ENCODE assay signal across 30 mouse cellular contexts in the genomic region with DNA sequence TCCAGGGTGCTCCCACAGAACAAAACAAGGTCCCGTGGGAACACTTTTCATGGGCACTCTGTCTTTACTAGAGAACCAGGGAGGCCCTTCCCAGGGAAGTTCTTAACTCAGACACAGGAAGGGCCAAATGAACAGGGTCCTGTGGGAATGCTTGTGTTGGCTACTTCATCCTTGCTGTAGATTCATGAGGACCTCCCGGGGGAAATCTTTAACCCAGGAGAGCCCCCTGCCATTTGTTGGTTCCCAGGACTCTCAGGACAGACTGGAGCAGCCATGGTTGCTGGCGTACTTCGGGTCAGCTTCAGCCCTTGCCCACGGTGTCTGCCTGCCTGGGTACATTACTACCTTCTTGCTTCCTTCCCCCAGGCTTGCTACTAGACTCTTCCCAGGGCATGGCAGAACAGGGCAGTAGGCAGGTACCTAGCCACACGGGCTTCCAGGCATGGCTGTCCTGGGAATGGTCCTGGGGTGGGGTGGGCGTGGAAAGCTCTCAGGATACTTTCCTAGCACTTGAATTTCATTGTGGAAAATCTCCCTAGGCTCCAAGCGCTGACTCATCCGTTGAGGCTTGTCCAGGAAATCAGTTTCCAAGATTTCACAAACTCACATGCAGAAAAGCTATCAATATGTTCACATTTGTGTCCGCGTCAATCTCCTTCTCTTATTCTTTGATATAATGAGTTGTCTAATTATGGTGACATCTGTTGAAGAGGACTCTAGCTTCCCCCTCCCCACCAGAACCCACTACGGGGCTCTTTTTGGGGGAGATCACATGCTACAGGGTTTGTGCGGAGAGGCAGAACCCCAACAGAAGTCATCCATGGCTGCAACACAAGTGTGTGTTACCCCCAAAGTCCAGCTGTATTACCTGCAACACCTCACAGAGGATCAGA.
A peak's percentile ranks its signal among the peaks of the same experiment; 100 is the strongest.
DNase-seq lines count a peak whose midpoint lies in the region; ATAC-seq lines count a peak whose summit lies in the region.
"Had no signal": no experiment of that assay in that cellular context is flagged by ENCODE, and none has a peak within 500 bp of the region (broad histone marks: within the 10 kb centered on the region; RNA-seq: fewer than 3 reads in every experiment).

No protein-coding gene starts in this region.

- peak; percentile 38 to 62 for DNase-seq in heart, adult 18-20 months
- DNase-seq in heart, postnatal 10 days, result no peak
- DNase-seq in NIH3T3 (ENCODE audit: low read depth), result peak; percentile 56
- peak; percentile 12 for DNase-seq in heart, postnatal 25 days (ENCODE audit: low spot score)
- no peak for DNase-seq in cerebellum, adult 18-20 months
- DNase-seq: adrenal gland, postnatal 10 days; cerebellum, adult 11-12 months; cerebellum, postnatal 10 days; gastrocnemius, postnatal 25 days; kidney, adult 9 months; kidney, postnatal 10 days; layer of hippocampus, adult 9-11 months; liver, embryonic 13.5 days; lung, adult 18-20 months; lung, postnatal 10 days; midbrain, embryonic 14.5 days; right cerebral cortex, adult 18-20 months; thymus, postnatal 4 days had no signal

- ATAC-seq in forebrain, embryonic 16.5 days, result peak; percentile 66; the same call in 1 of the 2 replicates
- no peak; the same call in 1 of the 2 replicates for ATAC-seq in forebrain, embryonic 15.5 days (replicated peaks)
- ATAC-seq: forebrain, embryonic 13.5 days; intestine, postnatal 0 days; Patski had no signal

- peaks cover 7% of the 10 kb centered on the region for H3K4me1 ChIP-seq in forebrain, embryonic 16.5 days (replicated peaks; ENCODE audit: control insufficient read depth, insufficient read depth, low read length)
- no peaks in the 10 kb centered on the region for H3K4me1 ChIP-seq in forebrain, embryonic 15.5 days
- H3K4me1 ChIP-seq: embryonic facial prominence, embryonic 13.5 days; forebrain, embryonic 13.5 days; limb, embryonic 10.5 days; liver, embryonic 13.5 days; neural tube, embryonic 15.5 days had no signal

- H3K27ac ChIP-seq in forebrain, embryonic 16.5 days (ENCODE audit: low read length), result no peak overlapping the region; the same call in 1 of the 2 replicates
- H3K27ac ChIP-seq in forebrain, embryonic 15.5 days (replicated peaks), result no peak overlapping the region
- H3K27ac ChIP-seq: embryonic facial prominence, embryonic 13.5 days; forebrain, embryonic 13.5 days; heart, embryonic 13.5 days; hindbrain, embryonic 14.5 days; limb, embryonic 10.5 days; limb, embryonic 15.5 days; liver, embryonic 13.5 days; neural tube, embryonic 15.5 days had no signal

- H3K27me3 ChIP-seq in forebrain, embryonic 16.5 days (replicated peaks; ENCODE audit: control insufficient read depth, insufficient read depth, low read length), result no peaks in the 10 kb centered on the region
- H3K27me3 ChIP-seq in forebrain, embryonic 15.5 days, result no peaks in the 10 kb centered on the region
- H3K27me3 ChIP-seq: embryonic facial prominence, embryonic 13.5 days; forebrain, embryonic 13.5 days; heart, embryonic 13.5 days; limb, embryonic 15.5 days; liver, embryonic 13.5 days; neural tube, embryonic 15.5 days had no signal

- no peaks in the 10 kb centered on the region for H3K36me3 ChIP-seq in forebrain, embryonic 16.5 days (ENCODE audit: control insufficient read depth, insufficient read depth)
- H3K36me3 ChIP-seq in forebrain, embryonic 15.5 days, result no peaks in the 10 kb centered on the region
- H3K36me3 ChIP-seq: embryonic facial prominence, embryonic 13.5 days; G1E; heart, embryonic 13.5 days; limb, embryonic 10.5 days; limb, embryonic 15.5 days; liver, embryonic 13.5 days; neural tube, embryonic 15.5 days had no signal

- H3K9me3 ChIP-seq in forebrain, embryonic 16.5 days (ENCODE audit: control insufficient read depth, low read length), result no peaks in the 10 kb centered on the region
- H3K9me3 ChIP-seq in forebrain, embryonic 15.5 days, result no peaks in the 10 kb centered on the region
- H3K9me3 ChIP-seq: embryonic facial prominence, embryonic 13.5 days; forebrain, embryonic 13.5 days; G1E; heart, embryonic 13.5 days; limb, embryonic 10.5 days; limb, embryonic 15.5 days; liver, embryonic 13.5 days; neural tube, embryonic 15.5 days had no signal

- H3K4me3 ChIP-seq in forebrain, embryonic 16.5 days (replicated peaks; ENCODE audit: low read length), result no peak overlapping the region
- H3K4me3 ChIP-seq in forebrain, embryonic 15.5 days, result no peak overlapping the region
- H3K4me3 ChIP-seq: embryonic facial prominence, embryonic 13.5 days; forebrain, embryonic 13.5 days; heart, embryonic 13.5 days; limb, embryonic 10.5 days; limb, embryonic 15.5 days; liver, embryonic 13.5 days; neural tube, embryonic 15.5 days had no signal

- WGBS in forebrain, embryonic 16.5 days, result 79% methylated on average over 13 of the region's 13 CpGs
- 81% methylated on average over 13 of the region's 13 CpGs for WGBS in forebrain, embryonic 15.5 days

- intact Hi-C loops in heart, postnatal 10 days (cut with DNase I), result no loop called here
- intact Hi-C loops in heart, postnatal 25 days (cut with DNase I), result no loop called here

- H3K4me2 ChIP-seq in forebrain, embryonic 16.5 days (ENCODE audit: low read length), result no peak overlapping the region
- no peak overlapping the region for H3K4me2 ChIP-seq in forebrain, embryonic 15.5 days (replicated peaks)
- H3K4me2 ChIP-seq: embryonic facial prominence, embryonic 13.5 days; forebrain, embryonic 13.5 days; heart, embryonic 13.5 days; hindbrain, embryonic 14.5 days; limb, embryonic 15.5 days; liver, embryonic 13.5 days; neural tube, embryonic 15.5 days had no signal

- no peak overlapping the region for H3K9ac ChIP-seq in forebrain, embryonic 16.5 days (replicated peaks; ENCODE audit: low read depth, low read length)
- no peak overlapping the region for H3K9ac ChIP-seq in forebrain, embryonic 15.5 days (replicated peaks)
- H3K9ac ChIP-seq: embryonic facial prominence, embryonic 13.5 days; forebrain, embryonic 13.5 days; heart, embryonic 13.5 days; hindbrain, embryonic 14.5 days; limb, embryonic 15.5 days; liver, embryonic 13.5 days; neural tube, embryonic 15.5 days had no signal

Comparison
In these comparisons a context has a peak if more than half of its experiments do, and no peak if none do; other contexts are left out.
1. DNase-seq: peak in heart, adult 18-20 months (2 of 2), NIH3T3 (single experiment) and heart, postnatal 25 days (single experiment); none in heart, postnatal 10 days (0 of 2) and cerebellum, adult 18-20 months (0 of 2).